Mouse (Mus musculus) thymus, adult 2 months (tissue): ENCODE results near the gene Olfr827.

Source experiments
- CTCF ChIP-seq: fragments of 200-500 bp; IDR thresholded peaks from 2 replicates; pipeline ENCODE4 v1.5.1; 2012; ENCODE audit warnings: mild to moderate bottlenecking, control low read depth, low read length, moderate library complexity, borderline replicate concordance; ENCODE audit not compliant: control insufficient read depth, poor library complexity, insufficient read depth; ENCODE audit errors: extremely low read depth
- POLR2A ChIP-seq: fragments of 200-500 bp; IDR thresholded peaks from 2 replicates; pipeline ENCODE4 v1.6.1; 2012; ENCODE audit warnings: mild to moderate bottlenecking, low read length, control low read depth, moderate library complexity; ENCODE audit not compliant: control insufficient read depth, poor library complexity, insufficient read depth; ENCODE audit errors: extremely low read depth

DNA sequence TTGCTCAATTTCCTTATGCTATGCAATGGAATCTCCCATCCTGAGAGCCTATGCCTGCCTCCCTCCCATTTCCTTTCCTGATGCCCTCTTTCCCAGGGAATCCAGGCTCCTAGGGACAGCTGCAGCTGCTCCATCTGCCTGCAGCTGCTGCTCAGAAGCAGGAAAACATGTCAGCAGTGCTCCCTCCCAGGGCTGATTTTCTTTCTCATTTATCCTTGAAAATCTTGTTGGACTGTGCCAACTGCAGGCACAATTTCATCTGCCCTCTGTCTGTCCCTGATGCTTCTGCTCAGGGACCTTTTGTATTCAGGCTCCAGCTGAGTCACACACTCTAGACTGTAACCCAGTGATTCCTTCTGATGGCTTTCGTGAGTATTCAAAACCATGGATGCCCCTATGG lies 45.3 kb upstream of the Olfr827 start:
- TF ChIP-seq POLR2A (no peak), CTCF (no peak)
